Mouse (Mus musculus): ENCODE results near the gene March9. TPM values are rescaled to one million over a fixed set of nuclear protein-coding genes. Genes with fewer than 3 reads are reported as not detected.

The March9 gene
- polyA plus RNA-seq, 1 experiment from 2014 or later: 3.9 TPM

GRCm38 (mm10) chr10:127041274-127041766, 18.7 kb downstream of the March9 start, which contains the start of the genes Mettl1 and Eef1akmt3:
Gene Mettl1 (plus strand): TSS chr10:127041414.
Gene Eef1akmt3 (minus strand): TSS chr10:127041513.
- H3K4me3 ChIP-seq (replicated peaks): peak within 1 kb of the TSS; percentile 82
- H3K36me3 ChIP-seq (replicated peaks): peaks cover 10% of the 10 kb centered on the region
- ATAC-seq (ENCODE audit: low FRiP score): peak; percentile 73
- no peaks in the 10 kb centered on the region for H3K9me3 ChIP-seq
- peaks cover 18% of the 10 kb centered on the region for H3K4me1 ChIP-seq
- H3K4me2 ChIP-seq: peak within 1 kb of the TSS; percentile 99
- under 1% methylated on average over 28 of the region's 28 CpGs for WGBS
- H3K27me3 ChIP-seq: peaks cover 19% of the 10 kb centered on the region
- no peak within 1 kb of the TSS for H3K27ac ChIP-seq
- H3K9ac ChIP-seq: peak within 1 kb of the TSS; percentile 71

GRCm38 (mm10) chr10:127040569-127041214, 19.3 kb downstream of the March9 start:
- Histone ChIP-seq H3K9ac (peak overlapping the region; percentile 71), H3K27ac (no peak overlapping the region), H3K27me3 (peaks cover 19% of the 10 kb centered on the region), H3K4me3 (replicated peaks) (peak overlapping the region; percentile 82), H3K4me2 (peak overlapping the region; percentile 99), H3K9me3 (no peaks in the 10 kb centered on the region), H3K36me3 (replicated peaks) (peaks cover 10% of the 10 kb centered on the region), H3K4me1 (peaks cover 18% of the 10 kb centered on the region)
- WGBS: under 1% methylated on average over 20 of the region's 20 CpGs
- ATAC-seq (ENCODE audit: low FRiP score): no peak

- peaks cover 11% of the 10 kb centered on the region for H3K4me1 ChIP-seq
- peaks cover 19% of the 10 kb centered on the region for H3K27me3 ChIP-seq
- H3K27ac ChIP-seq: no peak overlapping the region
- no peaks in the 10 kb centered on the region for H3K36me3 ChIP-seq (replicated peaks)
- H3K9ac ChIP-seq: no peak overlapping the region; the same call in 1 of the 2 replicates
- no peak overlapping the region for H3K4me3 ChIP-seq (replicated peaks)
- 78% methylated on average over 12 of the region's 12 CpGs for WGBS
- H3K9me3 ChIP-seq: no peaks in the 10 kb centered on the region
- ATAC-seq (ENCODE audit: low FRiP score): no peak
- H3K4me2 ChIP-seq: no peak overlapping the region
Observed at GRCm38 (mm10) chr10:127037641-127038040, 22.3 kb downstream of the March9 start.

- Histone ChIP-seq H3K36me3 (replicated peaks) (no peaks in the 10 kb centered on the region), H3K27me3 (peaks cover 19% of the 10 kb centered on the region), H3K4me2 (no peak overlapping the region), H3K27ac (no peak overlapping the region), H3K4me1 (peaks cover 6% of the 10 kb centered on the region), H3K4me3 (replicated peaks) (no peak overlapping the region), H3K9me3 (no peaks in the 10 kb centered on the region), H3K9ac (no peak overlapping the region)
- WGBS: 89% methylated on average over 12 of the region's 12 CpGs
- no peak for ATAC-seq (ENCODE audit: low FRiP score)
Observed at GRCm38 (mm10) chr10:127036273-127036672, 23.7 kb downstream of the March9 start.

GRCm38 (mm10) chr10:127033301-127033741, 26.7 kb downstream of the March9 start:
- H3K4me2 ChIP-seq: no peak overlapping the region
- H3K27ac ChIP-seq: no peak overlapping the region
- H3K9ac ChIP-seq: no peak overlapping the region
- no peak overlapping the region for H3K4me3 ChIP-seq (replicated peaks)
- no peaks in the 10 kb centered on the region for H3K27me3 ChIP-seq
- 85% methylated on average over 8 of the region's 8 CpGs for WGBS
- ATAC-seq (ENCODE audit: low FRiP score): no peak
- peaks cover 6% of the 10 kb centered on the region for H3K36me3 ChIP-seq (replicated peaks)
- H3K4me1 ChIP-seq: peaks cover 11% of the 10 kb centered on the region
- H3K9me3 ChIP-seq: no peaks in the 10 kb centered on the region

- Histone ChIP-seq H3K4me3 (replicated peaks) (peak within 1 kb of the TSS; percentile 83), H3K4me1 (peaks cover 11% of the 10 kb centered on the region), H3K9me3 (no peaks in the 10 kb centered on the region), H3K27ac (peak within 1 kb of the TSS; percentile 76), H3K27me3 (no peaks in the 10 kb centered on the region), H3K9ac (peak within 1 kb of the TSS; percentile 87), H3K36me3 (replicated peaks) (peaks cover 33% of the 10 kb centered on the region), H3K4me2 (peak within 1 kb of the TSS; percentile 87)
- whole genome bisulfite sequencing: 6% methylated on average over 56 of the region's 56 CpGs
- peak; percentile 92 for ATAC-seq (ENCODE audit: low FRiP score)
Observed at GRCm38 (mm10) chr10:127030336-127031296, 29.4 kb downstream of the March9 start, which contains the start of gene Tsfm. Gene Tsfm (minus strand): TSS chr10:127030840.

GRCm38 (mm10) chr10:127018422-127018821, 41.6 kb downstream of the March9 start:
- ATAC-seq (ENCODE audit: low FRiP score): no peak
- H3K4me1 ChIP-seq: peaks cover 9% of the 10 kb centered on the region; the same call in 1 of the 2 replicates

GRCm38 (mm10) chr10:127017071-127017470, 42.9 kb downstream of the March9 start:
- Histone ChIP-seq H3K4me2 (no peak overlapping the region), H3K4me1 (peaks cover 9% of the 10 kb centered on the region; the same call in 1 of the 2 replicates), H3K9me3 (no peaks in the 10 kb centered on the region), H3K4me3 (replicated peaks) (no peak overlapping the region), H3K27ac (no peak overlapping the region), H3K27me3 (no peaks in the 10 kb centered on the region), H3K36me3 (replicated peaks) (peaks cover 9% of the 10 kb centered on the region), H3K9ac (no peak overlapping the region)
- no peak for ATAC-seq (ENCODE audit: low FRiP score)
- WGBS: 26% methylated on average over 2 of the region's 2 CpGs

More at GRCm38 (mm10) chr10:127018422-127018821, 41.6 kb downstream of the March9 start:
- Histone ChIP-seq H3K9me3 (no peaks in the 10 kb centered on the region), H3K27me3 (no peaks in the 10 kb centered on the region), H3K27ac (no peak overlapping the region), H3K36me3 (replicated peaks) (peaks cover 21% of the 10 kb centered on the region), H3K4me2 (no peak overlapping the region), H3K9ac (no peak overlapping the region), H3K4me3 (replicated peaks) (no peak overlapping the region)
- 84% methylated on average over 16 of the region's 16 CpGs for WGBS

GRCm38 (mm10) chr10:127016488-127016887, 43.5 kb downstream of the March9 start:
- no peak for ATAC-seq (ENCODE audit: low FRiP score)
- peaks cover 9% of the 10 kb centered on the region; the same call in 1 of the 2 replicates for H3K4me1 ChIP-seq
- H3K4me3 ChIP-seq (replicated peaks): no peak overlapping the region
- H3K27ac ChIP-seq: no peak overlapping the region
- H3K36me3 ChIP-seq (replicated peaks): peaks cover 4% of the 10 kb centered on the region; the same call in 1 of the 2 replicates
- WGBS: 66% methylated on average over 5 of the region's 5 CpGs
- no peaks in the 10 kb centered on the region for H3K9me3 ChIP-seq
- H3K4me2 ChIP-seq: no peak overlapping the region
- H3K9ac ChIP-seq: no peak overlapping the region
- no peaks in the 10 kb centered on the region for H3K27me3 ChIP-seq

Other genes with a start within 250 kb of the March9 start
- 14.2 and 14.5 TPM in 2 replicates for gene Atp23, start 158.8 kb downstream of the March9 start, polyA plus RNA-seq (2016; fragmentation: Nextera tagmentation; extraction: Ambion mirVana)
- gene Ctdsp2, start 81.5 kb downstream of the March9 start, polyA plus RNA-seq (2016; fragmentation: Nextera tagmentation; extraction: Ambion mirVana): 49.2 and 49.5 TPM in 2 replicates
- gene Avil, start 59.5 kb downstream of the March9 start, polyA plus RNA-seq (2016; fragmentation: Nextera tagmentation; extraction: Ambion mirVana): 0.21 TPM in 1 of 2 replicates, not detected in the other
- gene Tsfm, start 29.3 kb downstream of the March9 start, polyA plus RNA-seq (2016; fragmentation: Nextera tagmentation; extraction: Ambion mirVana): 82.7 and 82.8 TPM in 2 replicates
- gene Mettl1, start 18.8 kb downstream of the March9 start, polyA plus RNA-seq (2016; fragmentation: Nextera tagmentation; extraction: Ambion mirVana): 31.4 and 35.5 TPM in 2 replicates
- gene Eef1akmt3, start 18.7 kb downstream of the March9 start, polyA plus RNA-seq (2016; fragmentation: Nextera tagmentation; extraction: Ambion mirVana): 0.14 and 0.20 TPM in 2 replicates
- gene Cyp27b1, start 11.9 kb downstream of the March9 start, polyA plus RNA-seq (2016; fragmentation: Nextera tagmentation; extraction: Ambion mirVana): 0.10 and 0.28 TPM in 2 replicates
- gene Cdk4, start 3.4 kb upstream of the March9 start, polyA plus RNA-seq (2016; fragmentation: Nextera tagmentation; extraction: Ambion mirVana): 2,431 and 2,450 TPM in 2 replicates
- gene Tspan31, start 10.1 kb upstream of the March9 start, polyA plus RNA-seq (2016; fragmentation: Nextera tagmentation; extraction: Ambion mirVana): 139 and 158 TPM in 2 replicates
- gene Agap2, start 15.1 kb upstream of the March9 start, polyA plus RNA-seq (2016; fragmentation: Nextera tagmentation; extraction: Ambion mirVana): 0.73 and 1.1 TPM in 2 replicates
- 86.1 and 90.2 TPM in 2 replicates for gene Os9, start 60.9 kb upstream of the March9 start, polyA plus RNA-seq (2016; fragmentation: Nextera tagmentation; extraction: Ambion mirVana)
- gene B4galnt1, start 105.0 kb upstream of the March9 start, polyA plus RNA-seq (2016; fragmentation: Nextera tagmentation; extraction: Ambion mirVana): 13.3 and 14.7 TPM in 2 replicates
- gene Slc26a10, start 120.5 kb upstream of the March9 start, polyA plus RNA-seq (2016; fragmentation: Nextera tagmentation; extraction: Ambion mirVana): 0.86 and 2.2 TPM in 2 replicates
- 32.3 and 36.4 TPM in 2 replicates for gene Arhgef25, start 129.9 kb upstream of the March9 start, polyA plus RNA-seq (2016; fragmentation: Nextera tagmentation; extraction: Ambion mirVana)
- gene Dtx3, start 135.5 kb upstream of the March9 start, polyA plus RNA-seq (2016; fragmentation: Nextera tagmentation; extraction: Ambion mirVana): 170 and 172 TPM in 2 replicates
- 19.4 and 20.2 TPM in 2 replicates for gene Pip4k2c, start 151.4 kb upstream of the March9 start, polyA plus RNA-seq (2016; fragmentation: Nextera tagmentation; extraction: Ambion mirVana)
- 44.1 and 53.1 TPM in 2 replicates for gene Kif5a, start 203.2 kb upstream of the March9 start, polyA plus RNA-seq (2016; fragmentation: Nextera tagmentation; extraction: Ambion mirVana)
- 226 and 229 TPM in 2 replicates for gene Dctn2, start 206.2 kb upstream of the March9 start, polyA plus RNA-seq (2016; fragmentation: Nextera tagmentation; extraction: Ambion mirVana)
- 18.4 and 21.2 TPM in 2 replicates for gene Mbd6, start 228.8 kb upstream of the March9 start, polyA plus RNA-seq (2016; fragmentation: Nextera tagmentation; extraction: Ambion mirVana)